Mouse (Mus musculus) liver, postnatal 0 days (tissue): ENCODE measurements around the gene Dab1. TPM values are rescaled to one million over a fixed set of nuclear protein-coding genes. Genes with fewer than 3 reads are reported as not detected.

Experiments used
- ATAC-seq: fragments of 200-750 bp; cut with Nextera tagmentation; 2 replicates; pipeline ENCODE4 v1.8.0; 2017; ENCODE audit warnings: mild to moderate bottlenecking, moderate library complexity
- DNase-seq: peaks from one replicate; pipeline ENCODE4 v3.0.0-alpha.2; 2016
- H3K27ac ChIP-seq: fragments of 300-500 bp; sonication (generic); 2 replicates; pipeline ENCODE4 v1.5.1; 2014; ENCODE audit warnings: antibody characterized with exemption, moderate library complexity, mild to moderate bottlenecking, low read depth
- H3K27me3 ChIP-seq: fragments of 300-500 bp; sonication (generic); 2 replicates; pipeline ENCODE4 v1.6.1; 2014; ENCODE audit warnings: low read length, control low read depth, mixed read lengths; ENCODE audit not compliant: insufficient read depth
- H3K36me3 ChIP-seq: fragments of 300-500 bp; sonication (generic); replicated peaks from 2 replicates; pipeline ENCODE4 v1.6.1; 2014; ENCODE audit warnings: mild to moderate bottlenecking, control low read depth, low read length, moderate library complexity, mixed read lengths; ENCODE audit not compliant: insufficient read depth
- H3K4me1 ChIP-seq: fragments of 300-500 bp; sonication (generic); 2 replicates; pipeline ENCODE4 v1.6.1; 2014; ENCODE audit warnings: antibody characterized with exemption, mild to moderate bottlenecking, control low read depth; ENCODE audit not compliant: insufficient read depth
- H3K4me2 ChIP-seq: fragments of 300-500 bp; sonication (generic); 2 replicates; pipeline ENCODE4 v1.6.1; 2014; ENCODE audit warnings: low read depth, mild to moderate bottlenecking, low read length, moderate library complexity, mixed read lengths
- H3K4me3 ChIP-seq: fragments of 300-500 bp; sonication (generic); 2 replicates; pipeline ENCODE4 v1.5.1; 2014; ENCODE audit warnings: low read depth, low read length
- H3K9ac ChIP-seq: fragments of 300-500 bp; sonication (generic); replicated peaks from 2 replicates; pipeline ENCODE4 v1.6.1; 2014; ENCODE audit warnings: mild to moderate bottlenecking, moderate library complexity
- H3K9me3 ChIP-seq: fragments of 300-500 bp; sonication (generic); 2 replicates; pipeline ENCODE4 v1.6.1; 2016; ENCODE audit warnings: mild to moderate bottlenecking, control low read depth, low read length, mixed read lengths
- CTCF ChIP-seq: sonication (generic); IDR thresholded peaks from 2 replicates; pipeline ENCODE4 v1.5.1; 2016; ENCODE audit warnings: antibody characterized with exemption, low read depth
- EP300 ChIP-seq: IDR thresholded peaks from 2 replicates; pipeline ENCODE4 v1.6.1; 2016; ENCODE audit warnings: antibody characterized with exemption, low read depth, mild to moderate bottlenecking
- WGBS: fragments of 180-500 bp; shearing (Covaris S2); extraction: QIAGEN DNeasy Blood & Tissue Kit; methylation state at CpG from one replicate; pipeline ENCODE4 v1.1.7; 2014; ENCODE audit not compliant: insufficient replicate concordance; 5-methylcytosine and 5-hydroxymethylcytosine counted together
- polyA plus RNA-seq: library from polyadenylated mRNA; unstranded; fragments of >200 nt; fragmentation: Nextera tagmentation; extraction: Ambion mirVana; gene quantifications from 2 replicates; pipeline ENCODE4 v1.2.1, GENCODE M21; 2015

Gene Dab1
- polyA plus RNA-seq, 1 experiment from 2014 or later: 1.1 TPM

DNA sequence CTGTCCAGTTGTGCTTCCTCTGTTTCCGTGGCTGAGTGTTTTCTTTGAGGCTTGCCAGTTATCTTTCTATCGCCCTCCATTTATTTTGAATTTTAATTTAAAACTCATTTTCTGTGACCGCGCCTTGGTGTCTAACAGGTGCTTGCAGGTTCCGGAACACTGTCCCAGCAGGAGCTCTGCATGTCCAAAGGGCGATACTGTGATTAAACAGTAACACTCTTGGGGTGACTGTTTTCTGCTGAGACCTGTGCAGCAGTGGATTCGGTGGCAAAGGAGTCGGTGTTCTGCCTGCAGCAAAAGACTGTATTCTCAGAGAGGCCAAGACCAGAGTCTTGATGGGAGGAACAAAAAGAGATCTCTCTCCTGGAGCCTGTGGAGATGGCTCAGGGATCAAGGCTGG is 1006.2 kb downstream of the Dab1 start:
- no peak overlapping the region for H3K27ac ChIP-seq
- no peak overlapping the region for H3K4me2 ChIP-seq
- no peak for ATAC-seq
- no peaks in the 10 kb centered on the region for H3K27me3 ChIP-seq
- 83% methylated on average over 8 of the region's 8 CpGs for WGBS
- no peak for DNase-seq
- no peak for TF ChIP-seq CTCF
- H3K9ac ChIP-seq: no peak overlapping the region
- H3K4me3 ChIP-seq: no peak overlapping the region
- no peaks in the 10 kb centered on the region for H3K4me1 ChIP-seq
- no peaks in the 10 kb centered on the region for H3K36me3 ChIP-seq
- H3K9me3 ChIP-seq: no peaks in the 10 kb centered on the region

DNA sequence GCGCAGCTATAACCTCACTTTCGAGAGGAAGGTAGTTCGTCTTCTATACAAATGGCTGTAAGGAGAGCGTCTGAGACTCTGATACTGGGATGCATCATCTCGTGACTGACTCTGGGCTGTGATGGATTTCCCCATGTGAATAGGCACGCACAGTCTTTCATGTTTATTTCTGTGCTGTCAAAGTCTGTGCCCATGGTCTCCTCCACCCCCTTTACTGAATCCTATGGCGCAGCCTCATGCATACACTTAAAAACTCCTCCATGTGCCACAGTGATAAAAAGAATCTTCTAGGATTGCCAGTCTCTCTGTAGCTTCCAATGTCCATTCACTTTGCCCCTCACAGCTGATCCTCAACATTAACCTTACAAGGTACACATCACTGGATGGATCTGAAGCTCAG is 1009.5 kb downstream of the Dab1 start:
- Histone ChIP-seq H3K4me1 (no peaks in the 10 kb centered on the region), H3K36me3 (no peaks in the 10 kb centered on the region), H3K4me2 (no peak overlapping the region), H3K9me3 (no peaks in the 10 kb centered on the region), H3K9ac (no peak overlapping the region), H3K4me3 (no peak overlapping the region), H3K27me3 (no peaks in the 10 kb centered on the region), H3K27ac (no peak overlapping the region)
- no peak for ATAC-seq
- no peak for TF ChIP-seq EP300
- no peak for TF ChIP-seq CTCF
- WGBS: 84% methylated on average over 7 of the region's 7 CpGs
- DNase-seq: no peak

DNA sequence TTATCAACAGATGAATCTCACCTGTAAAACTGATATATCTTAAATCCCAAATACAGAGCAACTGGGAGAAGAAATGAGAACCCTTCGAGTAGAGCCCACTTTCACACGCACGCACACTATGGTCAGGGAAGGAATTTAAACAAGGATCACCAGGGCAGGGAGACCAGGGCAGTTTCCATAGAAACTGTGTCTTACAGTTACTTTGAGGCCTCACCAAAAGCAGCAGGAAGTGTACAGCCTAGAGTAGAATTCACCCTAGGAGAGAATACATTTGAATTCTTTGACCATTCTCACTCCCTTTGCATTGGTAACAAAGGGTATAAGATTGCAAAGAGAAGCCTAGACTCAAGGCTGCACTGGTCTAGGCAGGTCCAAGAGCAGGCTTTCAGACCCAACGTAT is 1017.9 kb downstream of the Dab1 start:
- no peak for TF ChIP-seq CTCF
- TF ChIP-seq EP300: no peak
- Histone ChIP-seq H3K27me3 (no peaks in the 10 kb centered on the region), H3K36me3 (no peaks in the 10 kb centered on the region), H3K4me1 (no peaks in the 10 kb centered on the region), H3K27ac (no peak overlapping the region), H3K4me3 (no peak overlapping the region), H3K4me2 (no peak overlapping the region), H3K9me3 (no peaks in the 10 kb centered on the region), H3K9ac (no peak overlapping the region)
- no peak for ATAC-seq
- 83% methylated on average over 4 of the region's 4 CpGs for WGBS
- DNase-seq: no peak

GRCm38 (mm10) chr4:104640617-104641016 is 1021.5 kb downstream of the Dab1 start:
- no peaks in the 10 kb centered on the region for H3K4me1 ChIP-seq
- H3K4me3 ChIP-seq: no peak overlapping the region
- H3K4me2 ChIP-seq: no peak overlapping the region
- ATAC-seq (no peak), DNase-seq (no peak)
- no peak overlapping the region for H3K27ac ChIP-seq
- 86% methylated on average over 5 of the region's 5 CpGs for WGBS
- H3K27me3 ChIP-seq: no peaks in the 10 kb centered on the region
- TF ChIP-seq CTCF (no peak), EP300 (no peak)
- no peaks in the 10 kb centered on the region for H3K36me3 ChIP-seq
- H3K9me3 ChIP-seq: no peaks in the 10 kb centered on the region
- no peak overlapping the region for H3K9ac ChIP-seq

DNA sequence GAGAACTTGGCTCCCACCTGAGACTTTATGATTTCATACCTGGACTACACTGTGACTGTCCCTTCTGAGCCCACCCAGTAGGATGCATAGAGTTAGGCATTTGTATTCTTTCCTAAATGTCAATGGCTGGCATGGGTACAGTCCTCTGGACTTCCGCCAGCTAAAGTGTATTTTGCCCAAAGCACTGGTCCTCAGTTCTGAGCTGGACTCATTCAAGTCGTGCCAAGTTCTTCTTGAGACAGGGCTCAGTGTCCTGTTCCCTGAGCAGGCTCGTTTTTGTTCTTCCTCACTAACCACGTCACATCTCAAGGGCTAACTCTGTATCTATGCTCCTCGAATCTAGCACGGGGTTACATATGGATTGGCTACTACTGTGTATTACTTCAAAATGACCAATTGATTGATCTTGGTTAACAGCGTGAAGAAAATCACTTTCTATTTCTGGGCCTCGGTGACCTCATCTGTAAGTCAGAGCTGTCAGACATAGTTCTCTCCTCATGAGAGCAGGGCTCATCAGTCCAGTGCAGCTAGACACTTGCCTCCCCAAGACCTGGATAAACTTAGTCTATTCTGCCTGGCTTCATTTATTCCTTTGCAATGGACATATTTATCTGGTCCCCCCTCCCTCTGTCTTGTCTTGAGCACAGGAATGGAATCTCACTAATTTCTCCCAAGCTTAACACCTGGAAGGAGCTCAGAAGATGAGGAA is 1023.8 kb downstream of the Dab1 start:
- WGBS: 84% methylated on average over 8 of the region's 8 CpGs
- H3K4me3 ChIP-seq: no peak overlapping the region
- no peak for DNase-seq

DNA sequence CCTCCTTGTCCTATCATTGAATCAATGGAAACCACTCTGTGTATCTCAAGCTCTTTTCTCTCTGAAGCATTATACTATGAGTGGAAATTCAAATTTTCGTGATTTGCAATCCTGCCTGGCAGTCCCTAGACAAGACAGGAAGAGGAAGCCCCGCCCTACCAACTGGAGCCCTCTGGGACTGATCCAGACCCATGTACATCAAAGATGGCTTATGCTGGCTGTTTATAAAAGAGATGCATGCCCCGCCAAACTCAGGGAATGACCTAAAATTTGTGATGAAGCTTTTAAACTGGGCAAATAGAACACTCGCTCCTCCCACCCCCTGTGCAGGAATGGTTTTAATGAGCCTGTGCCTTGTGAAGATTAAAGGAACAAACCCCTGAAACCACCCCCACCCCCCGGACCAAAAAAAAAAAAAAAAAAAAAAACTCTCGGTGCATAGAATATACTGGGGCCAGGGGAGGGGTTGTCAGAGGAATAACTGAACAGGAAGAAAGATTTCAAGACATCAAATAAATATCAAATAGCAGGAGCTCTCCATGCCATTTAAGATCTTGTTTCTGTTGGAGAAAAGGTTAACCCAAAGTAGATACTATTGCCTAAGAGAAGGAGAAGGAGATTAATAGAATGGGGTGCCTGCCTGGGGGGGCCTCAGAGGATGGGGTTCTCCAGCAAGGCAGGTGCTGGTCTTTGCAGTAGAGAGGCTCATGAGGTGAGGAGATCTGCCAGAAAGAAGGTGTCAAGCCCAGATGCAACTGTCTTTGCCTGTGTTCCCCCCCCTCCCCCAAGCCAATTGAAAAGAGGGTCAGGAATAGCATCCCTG is 1024.6 kb downstream of the Dab1 start:
- TF ChIP-seq EP300 (no peak), CTCF (no peak)
- Histone ChIP-seq H3K9me3 (no peaks in the 10 kb centered on the region), H3K36me3 (no peaks in the 10 kb centered on the region), H3K9ac (no peak overlapping the region), H3K4me2 (no peak overlapping the region), H3K4me3 (no peak overlapping the region), H3K4me1 (no peaks in the 10 kb centered on the region), H3K27ac (no peak overlapping the region), H3K27me3 (no peaks in the 10 kb centered on the region)
- ATAC-seq (no peak), DNase-seq (no peak)
- 61% methylated on average over 6 of the region's 6 CpGs for WGBS

More for the DNA sequence above, 1023.8 kb downstream of the Dab1 start:
- TF ChIP-seq EP300: no peak
- no peak for TF ChIP-seq CTCF
- Histone ChIP-seq H3K36me3 (no peaks in the 10 kb centered on the region), H3K9me3 (no peaks in the 10 kb centered on the region), H3K27me3 (no peaks in the 10 kb centered on the region), H3K4me1 (no peaks in the 10 kb centered on the region), H3K27ac (no peak overlapping the region), H3K9ac (no peak overlapping the region), H3K4me2 (no peak overlapping the region)
- ATAC-seq: no peak
